Mouse (Mus musculus) inflammation-experienced regulatory T-cells, adult 6 months (primary cell): Measurements from ENCODE around the gene Aplp2. TPM values are rescaled to one million over a fixed set of nuclear protein-coding genes. Genes with fewer than 3 reads are reported as not detected.

ENCODE experiments used
- ATAC-seq: one replicate; pipeline ENCODE4 v1.8.0; 2017
- polyA plus RNA-seq, 3 experiments: library from polyadenylated mRNA; unstranded; fragments of 100-300 nt; shearing (Covaris generic); gene quantifications; one replicate each; pipeline ENCODE4 v1.2.1; 2017

Aplp2 gene
- polyA plus RNA-seq, 3 experiments from 2014 or later = 65.4 to 108 (median 70.8) TPM

- no peak for ATAC-seq
Measured at GRCm38 (mm10) chr9:31225808-31226207, 14.2 kb upstream of the Aplp2 start.

- no peak for ATAC-seq
Measured at GRCm38 (mm10) chr9:31223475-31223874, 11.9 kb upstream of the Aplp2 start.

GRCm38 (mm10) chr9:31221170-31221569 lies 9.6 kb upstream of the Aplp2 start:
- no peak for ATAC-seq

GRCm38 (mm10) chr9:31217631-31218380 lies 6.2 kb upstream of the Aplp2 start:
- peak; percentile 50 for ATAC-seq

- no peak for ATAC-seq
Measured at GRCm38 (mm10) chr9:31212500-31213008, 939 bp upstream of the Aplp2 start.

GRCm38 (mm10) chr9:31210749-31211689 lies 596 bp downstream of the Aplp2 start:
- ATAC-seq = peak; percentile 23

- ATAC-seq = no peak
Measured at GRCm38 (mm10) chr9:31210163-31210562, 1.5 kb downstream of the Aplp2 start.

GRCm38 (mm10) chr9:31209502-31209901 lies 2.1 kb downstream of the Aplp2 start:
- ATAC-seq = no peak

GRCm38 (mm10) chr9:31207732-31208131 lies 3.9 kb downstream of the Aplp2 start:
- ATAC-seq = no peak

- ATAC-seq = no peak
Measured at GRCm38 (mm10) chr9:31204722-31205121, 6.9 kb downstream of the Aplp2 start.

GRCm38 (mm10) chr9:31203571-31204210 lies 7.9 kb downstream of the Aplp2 start:
- no peak for ATAC-seq

- no peak for ATAC-seq
Measured at GRCm38 (mm10) chr9:31203068-31203467, 8.5 kb downstream of the Aplp2 start.

- no peak for ATAC-seq
Measured at GRCm38 (mm10) chr9:31198614-31199013, 13.0 kb downstream of the Aplp2 start.

GRCm38 (mm10) chr9:31197782-31198181 lies 13.8 kb downstream of the Aplp2 start:
- no peak for ATAC-seq

- no peak for ATAC-seq
Measured at GRCm38 (mm10) chr9:31196742-31197141, 14.9 kb downstream of the Aplp2 start.

GRCm38 (mm10) chr9:31195573-31195972 lies 16.0 kb downstream of the Aplp2 start:
- ATAC-seq = no peak

GRCm38 (mm10) chr9:31192378-31192777 lies 19.2 kb downstream of the Aplp2 start:
- no peak for ATAC-seq

- no peak for ATAC-seq
Measured at GRCm38 (mm10) chr9:31191543-31191942, 20.1 kb downstream of the Aplp2 start.

GRCm38 (mm10) chr9:31189194-31189593 lies 22.4 kb downstream of the Aplp2 start:
- no peak for ATAC-seq

- ATAC-seq = no peak
Measured at GRCm38 (mm10) chr9:31184439-31184838, 27.2 kb downstream of the Aplp2 start.

GRCm38 (mm10) chr9:31183061-31183460 lies 28.6 kb downstream of the Aplp2 start:
- ATAC-seq = no peak

GRCm38 (mm10) chr9:31181291-31182085 lies 30.1 kb downstream of the Aplp2 start:
- no peak for ATAC-seq
